Mouse (Mus musculus): ENCODE results near the gene Tmem184a. TPM values are rescaled to one million over a fixed set of nuclear protein-coding genes. Genes with fewer than 3 reads are reported as not detected.

The Tmem184a gene
- polyA plus RNA-seq, 1 experiment from 2014 or later: 0.18 TPM

GRCm38 (mm10) chr5:139754753-139755152, 65.0 kb downstream of the Tmem184a start:
- no peak for ATAC-seq (replicated peaks; ENCODE audit: insufficient number of reproducible peaks, insufficient read depth, low FRiP score, low read depth)
- H3K4me2 ChIP-seq: no peak overlapping the region
- peaks cover 58% of the 10 kb centered on the region for H3K36me3 ChIP-seq
- WGBS: 36% methylated on average over 12 of the region's 12 CpGs
- no peaks in the 10 kb centered on the region for H3K9me3 ChIP-seq (replicated peaks)
- H3K4me3 ChIP-seq: no peak overlapping the region
- H3K27me3 ChIP-seq: no peaks in the 10 kb centered on the region
- H3K4me1 ChIP-seq (replicated peaks): no peaks in the 10 kb centered on the region
- H3K27ac ChIP-seq: no peak overlapping the region
- no peak overlapping the region for H3K9ac ChIP-seq

Small RNA genes within 50 kb of the gene (microRNA-seq; reads per million reads assigned to microRNA genes)
- not detected for gene Mir7037

Other genes with a start within 250 kb of the Tmem184a start
- 1.3 and 2.4 TPM in 2 replicates for gene Micall2, start 83.6 kb downstream of the Tmem184a start, polyA plus RNA-seq (2015; fragmentation: Nextera tagmentation; extraction: Ambion mirVana)
- gene Ints1, start 44.2 kb downstream of the Tmem184a start, polyA plus RNA-seq (2015; fragmentation: Nextera tagmentation; extraction: Ambion mirVana): 12.6 and 20.6 TPM in 2 replicates
- 19.1 and 23.0 TPM in 2 replicates for gene Mafk, start 28.4 kb downstream of the Tmem184a start, polyA plus RNA-seq (2015; fragmentation: Nextera tagmentation; extraction: Ambion mirVana)
- gene Gm26938, start 6.5 kb upstream of the Tmem184a start, polyA plus RNA-seq (2015; fragmentation: Nextera tagmentation; extraction: Ambion mirVana): not detected in 2 replicates
- gene Psmg3, start 7.0 kb upstream of the Tmem184a start, polyA plus RNA-seq (2015; fragmentation: Nextera tagmentation; extraction: Ambion mirVana): 33.2 and 39.2 TPM in 2 replicates
- gene Elfn1, start 88.0 kb upstream of the Tmem184a start, polyA plus RNA-seq (2015; fragmentation: Nextera tagmentation; extraction: Ambion mirVana): 0.10 and 0.65 TPM in 2 replicates